Mouse (Mus musculus) NIH3T3 (cell line): ENCODE results near the gene Brd9.
"Not testable (repeated sequence)": the region's sequence is repeated elsewhere in the genome, so short reads cannot be mapped to it uniquely, and the experiment has no call there.

Experiments used
- DNase-seq: peaks from one replicate; pipeline ENCODE4 v3.0.0-alpha.2; 2012; ENCODE audit warnings: low read depth

Gene Brd9

GRCm38 (mm10) chr13:73990761-73991160 is 53.1 kb downstream of the Brd9 start:
- DNase-seq = no peak

GRCm38 (mm10) chr13:73991267-73991666 is 53.7 kb downstream of the Brd9 start:
- DNase-seq = no peak

GRCm38 (mm10) chr13:73996456-73996855 is 58.8 kb downstream of the Brd9 start:
- no peak for DNase-seq

- no peak for DNase-seq
Measured at GRCm38 (mm10) chr13:74000519-74000918, 62.9 kb downstream of the Brd9 start.

GRCm38 (mm10) chr13:74000961-74001360 is 63.4 kb downstream of the Brd9 start:
- no peak for DNase-seq

GRCm38 (mm10) chr13:74001492-74001891 is 63.9 kb downstream of the Brd9 start:
- DNase-seq = no peak

- not testable (repeated sequence) for DNase-seq
Measured at GRCm38 (mm10) chr13:74006881-74007280, 69.3 kb downstream of the Brd9 start.

GRCm38 (mm10) chr13:74008216-74008615 is 70.6 kb downstream of the Brd9 start:
- not testable (repeated sequence) for DNase-seq

GRCm38 (mm10) chr13:74008948-74009718 is 71.5 kb downstream of the Brd9 start, which contains the start of gene Tppp:
Gene Tppp, plus strand, starts transcription at chr13:74009407.
- DNase-seq = peak; percentile 58

- DNase-seq = no peak
Measured at GRCm38 (mm10) chr13:74009791-74010614, 72.4 kb downstream of the Brd9 start.
